Mouse (Mus musculus) cerebellum, adult 11 months (tissue): ENCODE measurements around the gene Arl15.

ENCODE experiments used
- DNase-seq: peaks from one replicate; pipeline ENCODE4 v3.0.0; 2022

Arl15 gene

DNA sequence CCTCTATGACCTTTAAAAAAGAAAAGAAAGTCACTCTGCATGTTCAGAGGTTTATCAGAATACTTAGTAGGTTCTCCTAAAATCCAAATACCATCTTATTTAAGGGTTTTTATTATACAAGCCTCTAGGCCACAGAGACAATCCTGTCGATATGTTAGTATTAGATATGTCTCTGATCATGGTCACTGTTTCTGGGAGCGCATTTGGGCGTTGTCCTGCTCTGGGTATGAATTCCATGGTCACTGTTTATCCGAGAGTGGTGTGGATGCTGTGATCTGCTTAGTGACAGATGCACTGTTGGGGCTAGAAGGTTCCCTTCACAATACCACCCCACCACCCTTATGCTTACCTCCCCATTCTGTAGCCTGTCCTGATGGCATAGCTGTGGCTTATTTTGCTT lies 320.8 kb downstream of the Arl15 start:
- DNase-seq = no peak

DNA sequence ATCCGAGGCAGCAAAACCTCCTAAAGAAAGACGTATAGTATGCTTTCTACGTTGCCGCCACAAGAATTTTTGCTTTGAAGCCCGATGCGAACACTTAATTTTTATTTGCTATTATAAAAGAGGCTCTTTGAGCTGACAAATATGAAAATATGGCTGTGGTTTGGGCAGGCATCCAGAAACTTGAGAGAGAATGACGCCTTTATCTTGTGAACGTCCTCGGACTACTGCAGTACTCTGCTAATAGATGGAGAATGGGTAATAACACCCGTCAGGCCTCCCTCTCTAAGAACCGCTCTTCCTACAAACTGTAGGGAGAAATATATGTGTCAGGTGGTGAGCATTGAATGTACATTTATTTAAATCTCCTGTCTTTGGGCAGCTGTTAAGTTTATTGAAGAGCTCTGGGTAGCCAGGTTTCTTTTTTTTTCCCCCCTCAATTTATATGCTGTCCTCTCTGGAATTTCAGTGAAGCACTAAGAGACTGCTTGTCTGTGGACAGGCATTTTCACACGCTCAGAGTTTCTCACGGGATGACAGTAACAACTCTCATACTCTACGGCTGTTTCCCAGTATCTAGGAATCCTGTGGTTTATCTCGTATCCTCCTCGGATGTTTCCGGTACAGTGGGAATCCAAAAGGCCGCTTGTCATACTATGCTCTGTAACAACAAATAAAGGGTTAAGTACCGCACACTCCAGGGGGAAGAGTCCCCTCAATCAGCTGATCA lies 324.0 kb downstream of the Arl15 start:
- no peak for DNase-seq

DNA sequence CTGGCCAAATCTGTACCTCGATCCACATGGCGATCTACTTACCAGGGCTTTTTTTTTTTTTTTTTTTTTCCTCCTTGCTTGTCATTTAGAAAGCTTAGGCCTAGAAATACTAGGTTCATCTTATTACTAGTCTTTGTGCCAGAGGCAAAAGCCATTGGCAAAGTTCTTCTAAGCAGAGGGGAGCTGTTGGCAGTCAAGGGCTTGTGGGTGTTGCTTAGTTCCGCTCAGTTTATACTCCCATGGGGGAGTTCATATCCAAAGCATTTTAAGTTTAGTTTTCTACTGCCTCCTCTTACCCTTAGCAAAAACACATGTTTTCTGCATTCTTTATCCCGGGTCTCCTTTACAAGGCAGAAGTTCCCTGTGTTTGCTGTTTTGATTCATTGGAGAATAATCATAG lies 325.5 kb downstream of the Arl15 start:
- DNase-seq = no peak

DNA sequence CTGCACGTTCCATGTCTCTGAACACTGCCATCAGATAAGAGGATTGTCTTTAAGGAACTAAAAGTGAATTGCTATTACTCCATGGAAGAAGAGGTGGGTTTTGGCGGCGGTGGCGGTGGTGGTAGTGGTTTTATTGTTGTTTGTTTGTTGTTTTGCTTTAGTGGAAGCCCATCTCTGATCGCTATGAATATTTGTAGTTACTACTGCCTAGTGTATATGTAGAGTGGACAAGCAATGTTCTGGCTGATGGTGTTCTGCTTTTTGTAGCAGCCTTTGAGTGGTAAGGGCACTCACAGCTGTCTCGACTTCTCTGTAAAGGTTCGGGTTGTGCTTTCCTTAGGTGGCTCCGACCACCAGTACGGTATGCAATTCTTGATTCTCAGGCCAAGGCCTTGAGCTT lies 327.3 kb downstream of the Arl15 start:
- no peak for DNase-seq

DNA sequence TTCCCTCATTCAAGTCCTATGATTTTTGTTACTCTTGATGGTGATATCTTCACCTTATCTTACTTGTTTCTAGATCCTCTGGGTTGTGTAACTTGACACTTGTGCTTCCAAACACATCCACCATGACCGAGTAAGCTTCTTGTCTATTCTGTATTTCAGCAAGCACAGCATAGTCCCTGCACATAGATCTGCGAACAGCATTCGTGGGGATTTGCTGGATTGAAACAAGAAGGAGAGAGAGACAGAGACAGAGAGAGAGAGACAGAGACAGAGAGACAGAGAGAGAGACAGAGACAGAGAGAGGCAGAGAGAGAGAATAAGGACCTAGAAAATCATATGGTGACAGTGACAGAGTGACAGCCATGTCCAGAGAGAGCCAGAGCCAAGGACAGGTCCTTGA lies 329.1 kb downstream of the Arl15 start:
- DNase-seq = no peak

DNA sequence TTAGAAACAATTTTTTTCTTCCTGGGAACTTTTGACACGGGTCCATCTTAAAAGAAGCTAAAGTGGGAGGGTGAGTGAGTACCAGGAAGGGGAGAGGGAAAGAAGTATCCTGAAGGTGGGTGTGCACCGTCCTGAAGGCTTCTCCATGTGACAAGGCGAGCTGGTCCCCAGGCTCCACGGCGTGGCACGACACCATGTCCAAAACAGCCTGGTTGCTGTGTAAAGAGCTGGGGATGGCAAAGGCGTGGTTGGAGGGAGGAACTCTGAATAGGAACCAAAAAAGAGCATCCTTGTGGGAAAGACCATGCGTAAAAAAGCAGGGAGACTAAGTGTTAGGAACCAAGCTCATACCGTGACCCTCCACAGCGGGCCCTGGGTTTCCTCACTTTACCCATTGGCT lies 330.1 kb downstream of the Arl15 start:
- no peak for DNase-seq

DNA sequence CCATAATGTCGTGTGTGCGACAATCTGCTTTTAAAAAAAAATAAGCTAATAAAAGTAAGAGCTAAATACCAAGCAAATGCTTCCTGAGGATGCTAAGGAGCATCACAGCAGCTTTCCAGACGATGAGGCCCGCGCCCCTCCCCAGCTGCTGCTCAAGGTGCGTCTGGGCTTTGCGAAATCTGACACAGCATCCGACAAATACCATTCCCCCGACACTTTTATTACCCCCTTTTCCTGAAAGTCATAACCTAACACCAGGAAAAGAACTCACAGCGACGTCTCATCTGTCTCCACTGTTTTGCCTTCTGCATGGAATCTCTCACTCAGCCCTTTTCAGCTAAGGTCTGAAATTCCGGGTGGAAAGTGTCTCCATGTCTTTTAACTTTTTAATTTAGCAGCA lies 330.7 kb downstream of the Arl15 start:
- no peak for DNase-seq

DNA sequence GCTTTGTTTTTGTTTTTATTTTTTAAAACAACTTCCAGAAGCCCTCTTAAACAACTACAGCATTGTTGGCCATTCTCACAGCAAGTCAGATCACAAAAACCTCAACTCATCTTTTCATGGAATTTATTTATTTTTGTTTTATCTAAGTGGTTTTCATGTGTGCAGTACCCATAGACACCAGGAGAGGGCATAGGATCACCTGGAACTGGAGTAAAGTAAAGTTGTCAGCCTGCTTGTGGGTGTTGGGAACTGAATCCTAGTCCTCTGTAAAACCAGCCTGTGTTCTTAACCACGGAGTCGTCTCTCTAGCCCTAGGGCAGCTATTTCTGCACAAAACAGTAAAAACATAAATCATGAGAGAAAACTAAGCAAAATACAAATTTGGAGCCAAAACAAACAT lies 334.1 kb downstream of the Arl15 start:
- DNase-seq = no peak

DNA sequence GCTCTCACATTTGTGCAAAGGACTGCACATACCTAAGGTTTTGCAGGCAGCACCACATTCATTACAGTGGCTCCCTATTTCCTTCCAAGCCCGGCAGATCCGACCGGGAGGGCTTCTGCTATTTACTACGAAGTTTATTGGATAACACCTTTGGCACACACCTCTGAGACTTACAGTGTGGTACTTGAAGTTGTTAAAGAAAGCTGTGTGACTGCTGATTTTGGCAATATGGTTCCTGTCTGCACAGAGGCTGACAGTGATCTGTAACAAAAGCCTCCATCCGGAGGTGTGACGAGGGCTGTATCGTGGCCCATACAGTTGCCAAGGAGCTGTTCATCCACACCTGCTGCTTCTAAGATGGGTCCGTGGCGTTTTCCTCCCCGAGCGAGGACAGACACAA lies 335.7 kb downstream of the Arl15 start:
- DNase-seq = no peak

DNA sequence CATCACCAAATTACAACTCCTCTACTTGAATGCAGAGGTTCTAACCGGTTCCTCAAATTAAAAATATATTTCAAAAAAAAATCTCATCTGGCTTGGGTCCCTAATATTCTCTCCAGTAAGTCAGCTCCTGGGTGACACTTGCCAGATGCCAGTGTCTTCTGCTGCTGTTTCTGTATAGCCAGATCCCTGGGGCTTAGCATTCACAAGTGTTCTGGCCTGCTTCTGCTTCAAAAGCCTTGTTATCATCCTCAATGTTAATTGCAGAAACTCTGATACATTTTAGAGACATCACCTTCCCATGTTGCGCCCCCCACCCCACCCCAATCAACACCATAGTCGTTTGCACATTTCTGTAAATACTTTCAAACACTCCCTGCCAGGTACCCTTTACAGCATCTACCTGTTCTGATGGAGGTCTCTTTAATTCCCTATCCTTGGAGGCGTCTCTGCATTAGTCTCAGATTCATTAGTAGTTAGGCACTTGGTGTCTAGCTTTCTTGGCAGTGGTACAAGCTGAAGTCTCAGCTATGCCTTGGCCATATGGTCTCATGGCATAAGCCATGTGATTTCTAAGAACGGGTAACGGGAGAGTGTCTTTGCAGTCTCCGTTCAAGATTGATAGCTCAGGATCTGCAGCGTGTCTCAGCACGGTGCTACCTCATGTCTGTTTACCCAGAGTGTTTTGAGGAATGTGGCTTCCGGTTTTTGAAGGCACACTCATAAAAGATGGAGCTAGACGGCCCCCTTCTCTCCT lies 336.4 kb downstream of the Arl15 start:
- no peak for DNase-seq

DNA sequence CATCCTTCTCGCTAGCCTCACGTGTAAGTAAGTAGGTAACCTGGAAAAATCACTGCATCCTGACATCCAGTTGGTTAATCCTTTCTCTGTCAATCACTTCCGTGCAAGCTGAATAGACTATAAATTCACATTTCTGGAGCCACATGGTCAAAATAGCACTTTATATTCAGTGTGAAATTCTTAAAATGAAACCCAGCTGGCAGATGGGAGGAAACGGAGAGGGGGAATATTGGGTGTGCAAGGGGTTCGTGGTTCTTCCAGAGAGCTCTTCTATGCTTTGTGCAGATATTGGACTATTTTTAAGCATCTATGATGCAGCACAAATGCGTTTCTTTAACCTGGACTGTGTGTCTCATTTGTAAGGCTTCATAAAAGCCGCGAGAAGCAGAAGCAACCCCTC lies 344.6 kb downstream of the Arl15 start:
- no peak for DNase-seq

DNA sequence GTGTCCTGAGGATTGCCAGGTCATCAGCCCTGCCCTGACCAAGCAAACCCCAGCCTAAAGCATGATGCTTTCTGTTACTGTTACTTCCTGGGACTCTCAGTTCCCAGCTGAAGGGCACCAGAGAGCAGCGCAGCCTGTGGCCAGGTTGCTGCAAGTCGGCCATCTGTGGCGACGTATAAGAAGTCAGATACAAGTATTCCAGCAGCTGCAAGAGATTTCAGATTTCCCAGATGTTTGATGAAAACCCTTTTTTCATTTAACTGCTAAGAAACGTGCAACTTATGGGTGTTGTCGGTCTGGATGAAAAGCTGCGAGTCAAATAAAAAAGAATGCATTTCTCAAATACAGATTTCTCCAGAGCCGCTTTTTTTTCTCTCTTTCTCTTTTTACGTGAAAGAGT lies 345.3 kb downstream of the Arl15 start:
- no peak for DNase-seq

DNA sequence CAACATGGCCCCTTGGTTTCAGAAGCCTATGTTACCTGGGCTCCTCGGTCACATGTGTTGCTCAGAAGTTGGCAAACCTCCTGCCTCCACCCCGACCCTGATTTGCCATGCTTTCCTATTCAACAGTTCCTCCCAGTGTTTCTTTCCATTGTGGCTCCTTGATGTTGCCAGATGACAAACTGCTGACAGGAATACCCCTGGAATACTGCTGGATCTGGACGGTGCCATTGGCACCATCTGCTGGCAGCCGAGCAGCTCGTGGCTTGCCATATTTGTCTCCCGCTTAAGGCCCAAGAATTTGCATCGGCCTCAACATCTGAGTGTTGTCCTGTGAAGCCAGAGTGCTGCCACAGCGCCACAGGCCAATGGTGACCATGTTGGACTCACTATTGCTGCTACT lies 348.5 kb downstream of the Arl15 start:
- DNase-seq = no peak

DNA sequence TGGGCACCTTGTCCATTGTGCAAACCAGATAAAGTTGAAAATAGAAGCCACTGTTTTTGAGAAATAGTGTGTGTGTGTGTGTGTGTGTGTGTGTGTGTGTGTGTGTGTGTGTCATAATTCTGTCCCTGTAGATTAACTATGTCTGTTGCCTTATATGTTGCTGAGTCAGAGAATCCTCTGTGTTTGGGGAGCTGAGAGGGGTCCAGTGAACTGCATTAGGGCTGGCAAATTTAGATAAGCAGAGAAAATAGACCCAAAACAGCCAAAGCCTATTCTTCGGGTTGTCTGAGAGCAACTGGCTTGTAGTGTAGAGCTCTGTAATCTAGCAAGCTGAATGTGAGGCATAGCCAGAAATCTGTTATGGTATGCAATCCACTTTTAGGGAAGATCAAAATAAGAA lies 348.9 kb downstream of the Arl15 start:
- no peak for DNase-seq

DNA sequence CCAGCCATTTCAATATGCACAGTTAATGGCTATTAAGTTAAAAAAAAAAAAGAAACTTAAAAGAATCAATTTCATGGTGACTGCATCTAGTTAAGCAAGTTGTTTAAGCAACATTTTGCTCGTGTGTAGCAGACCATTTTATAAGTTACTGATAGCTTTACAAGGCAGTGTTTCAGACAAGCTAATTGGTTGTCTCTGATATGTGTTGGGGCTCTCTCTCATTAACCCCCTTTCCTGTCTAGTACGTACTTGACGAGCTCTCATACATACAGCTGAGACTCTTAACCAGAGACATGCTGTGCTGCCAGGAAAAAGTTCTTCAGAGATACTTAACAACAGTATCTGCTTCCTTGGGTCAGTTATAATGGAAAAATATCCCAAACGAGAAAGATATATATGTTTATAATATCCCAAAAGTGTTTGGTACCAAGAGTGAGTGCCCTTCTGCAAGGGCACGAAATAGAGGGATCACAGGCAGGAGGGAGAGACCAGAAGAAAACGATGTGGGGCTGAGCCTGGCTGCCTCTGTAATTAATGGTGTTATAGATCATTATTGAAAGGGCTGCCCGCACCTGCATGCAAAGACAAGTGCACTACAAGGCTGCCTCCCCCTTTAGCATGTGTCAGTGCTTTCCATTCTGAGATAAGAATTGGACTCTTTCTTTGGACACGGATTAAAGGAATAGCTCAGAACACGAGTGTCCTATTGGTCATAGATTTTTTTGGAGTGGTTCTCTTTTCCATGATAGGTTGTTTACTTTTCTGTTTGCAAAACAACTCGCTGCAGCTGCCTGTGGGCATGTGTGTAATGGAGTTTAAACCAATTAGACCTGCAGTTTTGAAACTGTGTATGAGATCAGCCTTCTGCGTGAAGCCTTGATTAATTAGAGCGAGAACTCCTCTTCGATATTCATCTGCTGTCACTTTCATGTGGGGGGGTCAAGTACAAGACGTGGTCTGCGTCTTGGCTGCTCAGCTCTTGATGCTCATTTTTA lies 350.0 kb downstream of the Arl15 start:
- no peak for DNase-seq

DNA sequence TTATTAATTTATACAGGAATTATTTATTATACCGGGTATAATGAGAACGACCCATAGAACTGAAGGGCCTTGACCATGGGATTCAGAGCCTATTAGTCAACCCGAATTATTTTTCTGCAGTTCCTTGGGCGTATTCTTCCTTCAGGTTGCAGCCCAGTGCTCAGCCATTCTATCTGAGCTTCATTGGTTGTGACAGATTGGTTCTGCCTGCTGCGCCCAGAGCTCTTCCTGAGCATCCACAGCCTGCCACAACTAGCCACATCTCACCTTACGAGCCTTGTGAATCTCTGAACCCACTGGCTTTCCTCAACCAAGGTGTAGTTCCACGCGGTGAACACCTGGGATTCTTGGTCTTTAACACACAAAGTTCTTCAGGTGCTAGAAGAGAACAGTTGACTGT lies 350.9 kb downstream of the Arl15 start:
- no peak for DNase-seq

DNA sequence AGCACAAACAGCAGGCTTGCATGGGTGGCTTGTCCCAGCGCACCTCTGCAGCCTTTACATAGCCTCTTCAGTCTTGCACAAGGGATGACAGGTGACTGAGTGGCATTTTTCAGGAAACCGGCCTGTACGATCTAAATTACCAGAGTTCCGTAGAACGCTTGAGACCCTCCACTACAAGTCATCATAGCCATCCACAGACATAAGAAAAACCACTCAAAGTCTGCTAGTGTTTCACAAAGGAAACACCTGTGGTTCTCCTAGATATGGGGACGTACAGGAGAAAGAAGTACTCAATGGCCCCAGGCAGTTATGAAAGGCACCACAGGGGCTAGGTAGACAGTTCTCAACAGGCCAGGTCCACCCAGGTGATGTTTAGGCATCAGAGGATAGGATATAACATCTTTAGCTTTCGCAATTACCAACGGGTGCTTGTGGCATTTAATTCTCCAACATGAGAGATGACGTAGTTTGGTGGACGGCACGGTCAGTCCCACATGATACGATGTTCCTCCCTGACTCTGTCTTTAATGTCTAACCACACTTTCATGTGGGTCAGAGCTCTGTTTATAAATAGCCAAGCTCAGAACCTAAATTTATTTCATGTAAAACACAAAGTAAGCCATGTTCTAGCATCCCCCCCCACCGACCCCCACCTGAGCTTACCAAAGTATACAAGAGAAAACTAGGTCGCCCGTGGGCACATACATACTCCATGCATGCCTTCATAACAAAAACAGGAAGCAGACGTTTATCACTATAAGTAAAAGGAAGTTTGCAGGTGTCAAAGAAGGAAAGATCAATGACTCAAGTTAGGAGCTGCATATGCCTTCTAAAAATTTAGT lies 356.8 kb downstream of the Arl15 start:
- DNase-seq = no peak

DNA sequence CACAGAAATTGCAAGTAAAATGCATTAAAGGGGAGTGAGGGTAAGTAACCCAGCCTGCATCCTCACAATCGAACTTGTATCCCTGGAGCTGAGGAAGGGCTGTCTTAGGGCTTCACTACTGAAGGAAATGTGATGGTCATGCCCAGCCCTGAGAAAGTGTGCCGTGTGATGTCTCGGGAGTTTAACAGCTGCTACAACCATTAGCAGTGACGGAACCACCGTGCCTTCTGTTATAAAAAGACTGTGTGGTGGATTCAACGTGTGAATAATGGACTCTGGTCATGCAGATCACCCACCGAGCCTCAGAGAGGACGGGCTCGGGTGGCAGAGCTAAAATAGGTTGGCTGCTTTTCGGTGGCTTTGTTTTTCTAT lies 357.4 kb downstream of the Arl15 start:
- no peak for DNase-seq

DNA sequence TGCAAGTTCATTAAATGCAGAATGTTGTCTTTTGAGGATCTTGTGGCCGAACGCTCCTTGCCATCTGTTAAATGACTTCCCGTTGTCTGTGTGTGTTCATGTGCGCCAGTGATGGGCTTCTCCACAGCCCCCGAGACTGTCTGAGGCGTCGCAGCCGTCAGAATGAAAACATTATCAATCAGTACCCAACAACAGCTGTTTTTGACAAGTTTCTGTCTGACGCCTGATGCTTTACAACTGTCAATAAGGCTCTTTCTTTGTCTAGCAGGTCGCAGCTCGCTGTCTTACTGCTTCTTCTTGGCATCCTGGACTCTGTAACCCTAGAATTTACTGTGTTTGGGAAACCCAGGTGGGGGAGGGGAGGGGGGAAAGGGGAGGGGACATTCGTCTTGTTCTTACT lies 362.4 kb downstream of the Arl15 start:
- no peak for DNase-seq

DNA sequence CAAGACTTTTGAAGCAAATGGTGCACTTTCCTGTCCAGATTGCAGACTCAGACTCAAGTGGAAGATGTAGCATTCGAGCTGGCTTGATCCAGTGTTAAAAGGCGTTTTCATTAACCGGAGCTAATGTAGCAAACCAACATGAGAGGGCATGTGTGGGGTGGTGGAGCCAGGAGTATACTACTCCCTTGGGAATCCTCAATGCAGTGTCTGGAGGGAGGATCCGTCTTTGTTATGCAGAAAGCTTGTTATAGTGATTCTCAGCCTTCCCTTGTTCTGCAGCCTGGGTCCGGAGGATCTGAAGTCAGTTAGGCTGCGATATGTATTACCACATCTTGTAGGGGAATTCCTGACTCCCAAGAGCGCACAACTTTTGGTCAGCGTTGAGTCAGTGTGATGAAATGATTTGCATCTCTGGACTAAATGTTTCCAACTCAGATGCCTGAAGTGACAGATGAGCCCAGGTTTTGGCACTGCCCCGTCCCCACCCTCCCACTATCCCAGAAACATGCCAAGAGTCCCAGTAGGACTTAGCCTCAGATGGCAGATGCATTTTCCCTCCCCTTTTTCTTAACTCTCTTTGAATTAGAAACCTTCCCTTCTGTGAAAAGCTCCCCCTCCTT lies 363.9 kb downstream of the Arl15 start:
- DNase-seq = no peak

DNA sequence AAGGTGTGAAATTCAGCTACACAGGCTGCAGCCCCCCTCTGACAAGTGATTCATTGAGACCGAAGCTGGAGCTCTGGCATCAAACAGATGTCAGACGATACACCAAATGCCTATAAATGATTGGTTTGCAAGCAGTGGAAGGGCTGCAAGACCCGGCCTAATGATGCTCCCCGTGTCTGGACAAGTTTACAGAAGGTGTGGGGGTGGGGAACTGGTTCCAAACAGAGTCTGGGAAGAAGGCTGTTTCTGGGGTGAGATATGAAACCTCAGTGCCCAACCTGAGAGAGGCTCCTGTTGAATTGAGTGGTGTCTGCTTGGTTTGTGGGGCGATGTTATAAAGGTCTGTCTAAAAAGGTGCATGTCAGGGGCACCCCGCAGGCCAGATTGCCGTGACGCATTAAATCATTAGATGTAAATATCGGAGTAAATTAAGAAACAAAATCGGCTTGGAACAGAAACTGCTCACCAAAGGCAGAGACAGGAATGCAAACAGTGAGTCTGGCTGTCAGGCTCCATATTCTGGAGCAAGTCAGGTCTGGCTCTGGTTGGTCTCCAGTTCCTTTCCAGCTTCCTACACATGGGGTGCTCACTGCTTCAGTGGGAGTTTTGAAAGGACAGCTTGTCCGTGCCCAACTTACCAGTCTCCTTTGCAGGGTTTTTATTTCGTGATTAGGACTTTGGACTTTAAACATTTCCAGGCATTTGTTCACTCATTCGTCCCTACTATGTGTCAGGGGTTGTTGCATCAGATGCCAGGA lies 365.5 kb downstream of the Arl15 start:
- no peak for DNase-seq
